Mouse (Mus musculus) heart, postnatal 0 days (tissue): ENCODE data around the gene Tmem177. TPM values are rescaled to one million over a fixed set of nuclear protein-coding genes. Genes with fewer than 3 reads are reported as not detected.

Source experiments
- ATAC-seq: fragments of 200-750 bp; cut with Nextera tagmentation; 2 replicates; pipeline ENCODE4 v1.8.0; 2017; ENCODE audit warnings: low read depth, moderate number of reproducible peaks, moderate library complexity; ENCODE audit not compliant: insufficient read depth
- DNase-seq: peaks from one replicate; pipeline ENCODE4 v3.0.0-alpha.2; 2016; ENCODE audit warnings: low spot score
- H3K27ac ChIP-seq: fragments of 300-500 bp; sonication (generic); 2 replicates; pipeline ENCODE4 v1.5.1; 2014; ENCODE audit warnings: low read depth, mild to moderate bottlenecking
- H3K27me3 ChIP-seq: fragments of 300-500 bp; sonication (generic); 2 replicates; pipeline ENCODE4 v1.6.1; 2014; ENCODE audit warnings: low read length, mixed read lengths; ENCODE audit not compliant: control insufficient read depth, insufficient read depth
- H3K36me3 ChIP-seq: fragments of 300-500 bp; sonication (generic); replicated peaks from 2 replicates; pipeline ENCODE4 v1.6.1; 2014; ENCODE audit warnings: low read length, mixed read lengths; ENCODE audit not compliant: control insufficient read depth, insufficient read depth
- H3K4me1 ChIP-seq: fragments of 300-500 bp; sonication (generic); 2 replicates; pipeline ENCODE4 v1.6.1; 2014; ENCODE audit warnings: antibody characterized with exemption; ENCODE audit not compliant: control insufficient read depth, insufficient read depth
- H3K4me2 ChIP-seq: fragments of 300-500 bp; sonication (generic); 2 replicates; pipeline ENCODE4 v1.6.1; 2014; ENCODE audit warnings: low read depth, mild to moderate bottlenecking, low read length, moderate library complexity
- H3K4me3 ChIP-seq: fragments of 300-500 bp; sonication (generic); 2 replicates; pipeline ENCODE4 v1.5.1; 2014; ENCODE audit warnings: low read depth, low read length
- H3K9ac ChIP-seq: fragments of 300-500 bp; sonication (generic); replicated peaks from 2 replicates; pipeline ENCODE4 v1.6.1; 2014; ENCODE audit warnings: low read depth, low read length, mixed read lengths
- H3K9me3 ChIP-seq: fragments of 300-500 bp; sonication (generic); replicated peaks from 2 replicates; pipeline ENCODE4 v1.6.1; 2016; ENCODE audit warnings: low read length; ENCODE audit not compliant: control insufficient read depth
- CTCF ChIP-seq: IDR thresholded peaks from 2 replicates; pipeline ENCODE4 v1.5.1; 2016; ENCODE audit warnings: antibody characterized with exemption, control low read depth, low read depth
- EP300 ChIP-seq: IDR thresholded peaks from 2 replicates; pipeline ENCODE4 v1.6.1; 2016; ENCODE audit warnings: antibody characterized with exemption, low read depth
- WGBS: fragments of 180-500 bp; shearing (Covaris S2); extraction: QIAGEN DNeasy Blood & Tissue Kit; methylation state at CpG from one replicate; pipeline ENCODE4 v1.1.7; 2014; 5-methylcytosine and 5-hydroxymethylcytosine counted together
- polyA plus RNA-seq: library from polyadenylated mRNA; unstranded; fragments of >200 nt; fragmentation: Nextera tagmentation; extraction: Ambion mirVana; gene quantifications from 2 replicates; pipeline ENCODE4 v1.2.1, GENCODE M21; 2015
- total RNA-seq: library from RNA; depleted of rRNA; stranded (reverse); fragments of >200 nt; gene quantifications from 2 replicates; pipeline ENCODE4 v1.2.3, GENCODE M21; 2014; ENCODE audit warnings: low replicate concordance; rRNA removed

Tmem177 gene
- total RNA-seq (9.4 and 11.3 TPM in 2 replicates), polyA plus RNA-seq (5.3 and 6.6 TPM in 2 replicates)

DNA sequence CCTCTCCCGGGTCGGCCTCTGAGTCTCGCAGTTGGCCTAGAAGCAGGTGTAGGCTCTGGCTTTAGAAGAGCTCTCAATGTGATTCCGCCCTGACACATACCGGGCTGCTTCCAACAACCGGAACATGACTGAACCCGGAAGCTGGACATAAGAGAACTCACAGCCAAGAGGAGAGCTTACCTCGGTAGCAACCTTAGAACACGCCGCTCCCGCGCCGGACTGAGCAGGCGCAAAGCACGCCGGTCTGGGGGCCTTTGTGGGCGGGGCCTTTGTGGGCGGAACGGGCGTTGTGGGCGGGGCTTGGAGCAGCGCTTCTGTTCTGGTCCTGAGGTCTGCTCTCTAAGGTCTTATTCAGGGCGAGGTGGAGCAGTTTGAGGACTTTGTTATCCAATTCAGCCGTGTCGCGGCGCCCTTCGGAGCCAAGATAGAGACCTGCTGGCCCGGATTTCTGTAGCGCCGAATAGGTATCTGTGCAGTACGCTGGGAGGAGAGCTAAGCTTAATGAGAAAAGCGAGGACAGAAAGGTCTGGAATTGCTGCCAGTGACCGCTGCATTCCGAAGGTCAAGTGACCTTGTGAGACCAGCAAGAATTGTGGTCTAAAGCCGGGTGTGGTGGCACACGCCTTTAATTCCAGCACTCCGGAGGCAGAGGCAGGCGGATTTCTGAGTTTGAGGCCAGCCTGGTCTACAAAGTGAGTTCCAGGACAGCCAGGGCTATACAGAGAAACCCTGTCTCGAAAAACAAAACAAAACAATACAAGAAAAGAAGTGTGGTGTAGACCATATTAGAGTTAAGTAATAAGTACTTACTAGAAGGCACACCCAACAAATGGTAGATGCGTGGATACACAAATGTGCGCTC lies at the start of gene Tmem177:
TSS of gene Tmem177 (minus strand) at position 256 of the 862 bp plus-strand sequence.
- H3K9me3 ChIP-seq: no peaks in the 10 kb centered on the region
- WGBS: 9% methylated on average over 42 of the region's 42 CpGs
- H3K4me3 ChIP-seq: peak within 1 kb of the TSS; percentile 58
- H3K36me3 ChIP-seq: 0 out of 2 replicates have a peak, but pooled peaks cover 4% of the 10 kb centered on the region
- peak within 1 kb of the TSS; percentile 9; the same call in 1 of the 2 replicates for H3K9ac ChIP-seq
- peak; percentile 98 for ATAC-seq
- TF ChIP-seq EP300 (no peak), CTCF (no peak)
- peaks cover 3% of the 10 kb centered on the region; the same call in 1 of the 2 replicates for H3K4me1 ChIP-seq
- H3K27ac ChIP-seq: peak within 1 kb of the TSS; percentile 55
- DNase-seq: peak; percentile 83
- H3K4me2 ChIP-seq: peak within 1 kb of the TSS; percentile 75
- no peaks in the 10 kb centered on the region for H3K27me3 ChIP-seq

- Histone ChIP-seq H3K9me3 (no peaks in the 10 kb centered on the region), H3K4me2 (no peak overlapping the region), H3K4me1 (no peaks in the 10 kb centered on the region), H3K36me3 (no peaks in the 10 kb centered on the region), H3K27ac (no peak overlapping the region), H3K27me3 (no peaks in the 10 kb centered on the region), H3K4me3 (no peak overlapping the region), H3K9ac (no peak overlapping the region)
- no peak for TF ChIP-seq CTCF
- no peak for TF ChIP-seq EP300
- DNase-seq: no peak
- ATAC-seq: no peak
- 53% methylated on average over 7 of the region's 7 CpGs for WGBS
Observed at GRCm38 (mm10) chr1:119959920-119960319, 46.9 kb upstream of the Tmem177 start.

DNA sequence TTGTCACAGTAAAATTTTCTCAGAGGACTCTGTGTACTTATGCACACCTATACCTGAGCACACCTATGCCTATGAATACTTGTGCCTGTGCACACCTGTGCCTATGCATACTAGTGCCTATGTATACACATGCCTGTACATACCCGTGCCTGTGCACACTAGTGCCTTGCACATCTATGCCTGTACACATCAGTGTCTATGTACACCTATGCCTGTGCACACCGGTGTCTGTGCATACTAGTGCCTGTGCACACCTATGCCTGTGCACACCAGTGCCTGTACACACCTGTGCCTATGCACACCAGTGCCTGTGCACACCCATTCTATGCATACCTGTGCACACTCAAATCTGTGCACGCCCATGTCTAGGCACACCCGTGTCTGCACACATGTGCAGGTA lies 46.5 kb upstream of the Tmem177 start:
- H3K4me1 ChIP-seq: no peaks in the 10 kb centered on the region
- no peak overlapping the region for H3K9ac ChIP-seq
- no peak overlapping the region for H3K4me2 ChIP-seq
- DNase-seq (no peak), ATAC-seq (no peak)
- H3K36me3 ChIP-seq: no peaks in the 10 kb centered on the region
- no peak for TF ChIP-seq EP300
- TF ChIP-seq CTCF: no peak
- no peak overlapping the region for H3K27ac ChIP-seq
- WGBS: 86% methylated on average over 4 of the region's 4 CpGs
- H3K27me3 ChIP-seq: no peaks in the 10 kb centered on the region
- H3K4me3 ChIP-seq: no peak overlapping the region
- H3K9me3 ChIP-seq: no peaks in the 10 kb centered on the region

GRCm38 (mm10) chr1:119957716-119958222 lies 44.8 kb upstream of the Tmem177 start:
- no peak for DNase-seq
- no peak overlapping the region for H3K4me3 ChIP-seq
- no peaks in the 10 kb centered on the region for H3K36me3 ChIP-seq
- H3K4me1 ChIP-seq: no peaks in the 10 kb centered on the region
- no peak overlapping the region for H3K9ac ChIP-seq
- no peak overlapping the region for H3K27ac ChIP-seq
- no peaks in the 10 kb centered on the region for H3K9me3 ChIP-seq
- no peak for TF ChIP-seq CTCF
- no peak for TF ChIP-seq EP300
- ATAC-seq: no peak
- H3K27me3 ChIP-seq: no peaks in the 10 kb centered on the region
- no peak overlapping the region for H3K4me2 ChIP-seq
- 51% methylated on average over 9 of the region's 9 CpGs for WGBS

GRCm38 (mm10) chr1:119954680-119955079 lies 41.7 kb upstream of the Tmem177 start:
- TF ChIP-seq CTCF (no peak), EP300 (no peak)
- Histone ChIP-seq H3K36me3 (no peaks in the 10 kb centered on the region), H3K4me3 (no peak overlapping the region), H3K4me1 (no peaks in the 10 kb centered on the region), H3K4me2 (no peak overlapping the region), H3K27me3 (no peaks in the 10 kb centered on the region), H3K27ac (no peak overlapping the region), H3K9ac (no peak overlapping the region), H3K9me3 (no peaks in the 10 kb centered on the region)
- 72% methylated on average over 2 of the region's 2 CpGs for WGBS
- DNase-seq: no peak
- ATAC-seq: no peak
